Mouse (Mus musculus) induced T-regulatory cell, adult 2 months (primary cell): Measurements from ENCODE around the gene Rpl15.
A peak's percentile ranks its signal among the peaks of the same experiment; 100 is the strongest.

Source experiments
- DNase-seq: peaks from one replicate; pipeline ENCODE4 v3.0.0-alpha.2; 2012; ENCODE audit warnings: low read depth

Rpl15 gene

GRCm38 (mm10) chr14:18270529-18271441, at the start of gene Rpl15, which contains the start of gene Nkiras1:
Gene Rpl15, minus strand, starts transcription at chr14:18271391.
Gene Nkiras1, plus strand, starts transcription at chr14:18271136.
- DNase-seq = peak; percentile 98

DNA sequence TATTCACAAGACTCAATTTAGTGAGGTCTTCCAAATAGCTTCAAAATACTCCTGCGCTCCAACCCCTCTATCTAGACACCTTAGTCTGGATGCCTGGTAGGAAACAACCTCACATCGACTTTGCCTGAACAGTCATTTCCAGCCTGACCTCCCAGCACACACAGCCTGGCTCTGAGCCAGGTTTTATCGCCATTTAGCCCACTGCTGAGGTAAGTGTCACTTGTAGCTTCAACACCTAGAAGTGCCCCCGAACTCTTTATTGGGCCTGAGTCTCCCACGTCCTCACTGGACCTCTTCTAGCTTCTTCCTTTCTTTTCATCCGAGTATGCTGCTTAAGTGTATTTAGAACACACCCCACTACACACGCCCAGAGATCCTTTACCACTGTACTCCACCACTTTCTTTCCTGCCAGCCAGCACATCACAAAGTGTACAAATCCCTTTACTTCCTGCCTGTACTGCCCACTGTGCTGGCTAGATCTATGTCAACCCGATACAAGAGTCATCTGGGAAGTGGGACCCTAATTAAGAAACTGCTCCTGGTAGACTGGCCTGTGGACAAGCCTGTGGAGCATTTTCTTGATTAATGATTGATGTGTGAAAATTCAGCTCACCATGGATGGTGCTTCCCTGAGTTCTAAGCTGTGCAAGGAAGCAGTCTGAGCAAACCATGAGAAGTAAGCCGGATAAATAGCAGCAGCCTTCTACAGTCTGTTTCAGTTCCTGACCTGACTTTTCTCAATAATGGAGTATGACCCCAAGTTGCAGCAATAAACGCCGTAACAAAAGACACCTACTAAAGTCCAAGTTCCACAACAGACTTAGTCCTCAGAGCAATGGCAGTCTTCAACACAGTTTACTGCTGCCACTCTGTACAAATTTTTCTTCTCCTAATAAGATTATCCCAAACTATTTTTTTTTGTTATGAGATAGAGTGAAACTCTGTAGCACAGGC, 46.5 kb upstream of the Rpl15 start:
- DNase-seq = no peak

DNA sequence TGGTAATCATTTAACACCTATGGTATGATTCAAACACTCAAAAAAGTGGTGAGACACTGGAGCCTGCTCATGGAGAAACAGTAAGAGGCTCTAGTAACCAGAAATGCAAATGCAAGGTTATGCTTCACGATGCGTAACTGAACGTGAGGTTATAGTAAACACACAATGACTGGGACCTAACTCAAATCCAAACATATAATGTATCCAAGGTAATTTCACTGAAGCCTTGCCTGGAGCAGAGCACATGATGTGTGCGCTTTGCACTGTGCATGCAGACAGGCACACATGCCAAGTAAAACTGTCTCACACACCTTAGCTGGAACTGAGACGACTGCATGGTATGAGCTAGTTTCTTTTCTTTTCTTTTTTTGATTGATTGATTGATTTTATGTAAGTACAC, 33.0 kb upstream of the Rpl15 start:
- no peak for DNase-seq

DNA sequence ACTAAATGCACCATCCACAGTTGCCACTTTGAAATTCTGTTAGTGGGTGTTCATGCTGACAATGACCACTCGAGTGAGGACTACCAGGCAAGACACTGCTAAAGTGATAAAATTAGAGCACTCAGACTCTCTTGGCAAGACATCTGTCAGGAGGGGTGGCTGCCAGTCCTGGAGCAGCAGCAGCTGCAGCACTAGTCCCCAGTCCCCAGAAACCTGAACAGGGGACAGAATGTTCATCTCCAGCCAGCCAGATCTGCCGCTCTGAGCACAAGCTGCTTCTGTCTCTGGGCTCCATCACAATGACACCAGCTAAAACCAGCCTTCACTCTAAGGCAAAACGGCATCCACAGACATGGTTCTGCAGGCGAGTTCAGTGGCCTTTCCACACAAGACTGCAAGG, 32.1 kb upstream of the Rpl15 start:
- no peak for DNase-seq

GRCm38 (mm10) chr14:18302750-18303149, 31.6 kb upstream of the Rpl15 start:
- no peak for DNase-seq

DNA sequence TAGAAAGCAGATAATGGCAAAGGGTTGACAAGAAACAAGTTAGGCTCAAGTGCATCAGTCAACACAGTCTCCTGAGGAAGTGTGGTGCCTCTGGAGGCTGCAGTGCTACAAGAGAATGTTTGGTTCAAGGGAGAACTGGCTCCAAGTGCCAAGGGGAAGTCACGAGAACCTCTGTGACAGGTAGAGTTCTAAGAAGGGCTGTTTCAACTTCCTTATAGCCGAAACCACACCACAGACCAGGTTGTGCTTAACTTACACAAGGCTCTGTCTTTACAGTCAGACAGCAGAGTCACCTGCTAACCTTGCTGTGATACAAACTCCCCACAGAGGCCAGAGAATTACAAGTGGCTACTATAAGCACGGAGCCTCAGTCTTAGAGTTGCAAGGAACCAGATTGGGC, 30.4 kb upstream of the Rpl15 start:
- DNase-seq = no peak

DNA sequence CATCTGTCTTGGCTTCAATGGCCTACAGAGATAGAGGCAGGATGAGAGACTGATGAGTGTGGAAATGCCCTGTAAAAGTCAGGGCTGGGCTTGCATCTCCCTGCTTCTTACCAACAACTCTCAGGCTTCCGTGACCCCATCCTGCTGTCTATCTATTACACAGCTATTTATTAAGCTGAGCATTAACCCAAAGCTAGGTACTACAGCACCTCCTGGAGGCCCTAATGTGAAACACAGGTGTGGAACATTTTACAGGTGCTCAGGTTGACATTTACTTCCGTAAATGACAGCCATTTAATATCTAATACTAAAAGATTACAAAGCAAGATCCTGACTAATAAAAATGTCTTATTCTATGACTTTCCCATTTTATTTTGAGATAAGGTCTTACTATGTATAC, 29.5 kb upstream of the Rpl15 start:
- DNase-seq = peak; percentile 47

DNA sequence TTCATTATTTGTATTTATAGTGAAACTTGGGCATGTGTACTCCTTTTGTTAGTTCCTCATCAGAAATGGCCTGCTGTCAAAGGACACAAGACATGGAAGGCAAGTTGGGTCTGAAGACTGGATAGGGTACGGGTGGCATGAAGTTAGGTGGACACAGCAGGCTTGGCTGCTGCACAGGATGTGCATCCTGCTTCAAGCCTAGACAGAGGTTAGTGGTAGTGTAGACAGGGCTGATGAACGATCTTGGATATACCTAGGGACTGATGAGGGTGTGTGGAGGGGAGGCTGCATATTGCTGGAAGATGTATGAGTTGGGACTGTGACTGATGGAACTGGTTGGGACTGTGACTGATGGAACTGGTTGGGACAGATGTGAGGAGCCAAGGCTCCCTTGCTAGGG, 27.7 kb upstream of the Rpl15 start:
- no peak for DNase-seq

DNA sequence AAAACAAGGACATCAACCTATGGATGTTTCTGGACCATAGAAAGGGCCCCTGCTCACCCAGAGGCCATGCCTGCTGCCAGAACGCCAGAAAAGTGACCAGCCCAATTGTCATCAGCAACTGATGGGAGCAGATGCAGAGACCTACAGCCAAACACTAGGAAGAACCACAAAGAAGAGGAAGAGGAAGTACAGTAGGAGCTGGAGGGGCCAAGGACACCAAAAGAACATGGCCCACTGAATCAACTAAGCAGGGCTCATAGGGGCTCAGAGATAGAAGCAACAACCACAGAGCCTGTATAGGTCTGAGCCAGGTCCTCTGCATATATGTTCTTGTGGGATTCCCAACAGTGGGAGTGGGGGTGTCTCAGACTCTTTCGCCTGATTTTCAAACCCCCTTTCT, 26.2 kb upstream of the Rpl15 start:
- no peak for DNase-seq

DNA sequence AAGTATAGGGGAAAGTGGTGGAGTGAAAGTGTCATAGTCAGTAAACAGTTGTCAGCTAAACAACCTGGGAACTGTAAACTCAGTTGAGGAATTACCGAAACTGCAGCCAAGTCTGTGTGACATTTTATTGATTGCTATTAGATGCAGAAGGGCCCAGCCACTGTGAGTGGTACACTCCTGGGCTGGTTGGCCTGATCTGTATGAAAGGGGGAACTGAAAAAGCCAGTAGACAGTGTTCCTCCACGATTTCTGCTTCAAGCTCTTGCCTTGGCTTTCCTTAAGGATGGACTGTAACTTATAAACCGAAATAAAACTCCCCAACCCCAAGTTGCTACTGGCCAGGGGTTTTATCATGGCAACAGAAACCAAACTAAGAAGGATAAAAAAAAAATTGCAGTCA, 21.4 kb upstream of the Rpl15 start:
- DNase-seq = no peak

DNA sequence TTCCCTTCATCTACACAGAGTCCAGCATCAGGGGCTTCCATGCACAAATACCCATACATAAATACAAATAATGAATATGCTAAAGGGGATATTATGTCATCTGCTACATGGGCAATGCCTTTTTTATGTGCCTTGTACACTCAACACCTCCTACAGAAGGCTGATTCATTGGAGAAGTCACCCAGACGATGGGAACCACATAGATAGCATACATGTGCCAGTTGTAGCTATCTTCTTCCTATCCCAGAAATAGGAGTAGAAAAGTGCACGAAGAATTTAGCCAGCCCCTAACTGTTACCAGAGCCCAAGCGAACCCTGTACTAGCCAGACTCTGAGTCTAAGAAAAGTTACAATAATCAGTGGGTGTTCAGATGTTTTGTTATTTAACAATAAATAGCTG, 20.9 kb upstream of the Rpl15 start:
- no peak for DNase-seq

- no peak for DNase-seq
Measured at GRCm38 (mm10) chr14:18287391-18287790, 16.2 kb upstream of the Rpl15 start.

- DNase-seq = no peak
Measured at GRCm38 (mm10) chr14:18286441-18286840, 15.2 kb upstream of the Rpl15 start.

GRCm38 (mm10) chr14:18285476-18285875, 14.3 kb upstream of the Rpl15 start:
- DNase-seq = no peak

GRCm38 (mm10) chr14:18284581-18284980, 13.4 kb upstream of the Rpl15 start:
- peak; percentile 62 for DNase-seq

- no peak for DNase-seq
Measured at GRCm38 (mm10) chr14:18280375-18280774, 9.2 kb upstream of the Rpl15 start.

- no peak for DNase-seq
Measured at GRCm38 (mm10) chr14:18274526-18274925, 3.3 kb upstream of the Rpl15 start.

DNA sequence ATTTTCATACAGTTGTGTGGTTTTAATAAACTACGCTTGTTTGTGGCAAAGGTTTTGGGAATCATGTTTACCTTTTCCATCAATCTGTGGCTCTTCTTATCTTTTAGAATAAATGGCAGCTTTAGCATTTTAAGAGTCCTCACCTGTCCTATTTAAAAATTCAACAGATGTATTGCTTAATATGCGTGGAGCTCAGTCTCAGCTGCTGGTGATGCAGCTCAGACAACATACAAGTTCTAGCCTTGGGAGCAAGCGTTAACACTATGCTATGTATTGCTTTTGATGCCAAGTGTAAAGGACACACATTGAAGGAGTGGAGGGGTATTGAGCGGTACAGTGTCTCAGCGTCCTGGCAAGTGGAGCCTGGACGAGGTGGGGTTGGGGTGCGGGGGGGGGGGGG, 475 bp upstream of the Rpl15 start:
- no peak for DNase-seq

- DNase-seq = peak; percentile 31
Measured at GRCm38 (mm10) chr14:18269947-18270528, 1.2 kb downstream of the Rpl15 start.

DNA sequence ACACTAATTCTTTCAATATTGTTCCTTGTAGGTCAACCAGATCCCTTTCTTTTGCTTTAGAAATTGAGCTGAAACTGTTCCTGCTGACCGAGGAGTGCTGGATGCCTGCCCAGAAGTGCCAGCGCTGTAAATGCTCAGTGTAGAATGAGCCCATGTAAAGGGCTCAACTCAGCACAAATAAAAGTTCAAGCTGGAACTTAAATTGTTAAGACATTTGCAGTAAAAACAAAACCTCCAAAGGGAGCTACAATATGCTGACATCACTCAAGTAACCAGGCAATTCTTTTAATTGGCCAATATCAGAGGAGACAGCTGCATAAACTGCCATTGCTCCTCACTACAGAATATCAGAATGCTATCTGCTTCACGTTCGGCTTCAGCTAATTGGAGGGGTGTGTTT, 7.8 kb downstream of the Rpl15 start:
- no peak for DNase-seq

DNA sequence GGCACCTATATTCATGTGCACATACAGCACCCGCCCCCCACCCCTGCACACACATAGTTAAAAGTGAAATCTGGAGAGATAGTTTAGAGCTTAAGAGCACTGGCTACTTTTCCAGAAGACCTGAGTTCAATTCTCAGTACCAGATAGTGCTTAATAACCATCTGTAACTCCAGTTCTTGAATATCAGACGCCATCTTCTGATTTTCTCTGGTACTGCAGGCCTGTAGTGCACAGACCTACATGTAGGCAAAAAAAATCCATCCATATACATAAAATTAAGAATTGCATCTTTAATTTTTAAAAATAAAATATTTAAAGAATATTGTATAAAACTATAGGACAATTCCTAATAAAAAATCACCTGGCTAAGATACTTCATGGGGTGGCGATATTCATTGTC, 10.0 kb downstream of the Rpl15 start:
- DNase-seq = peak; percentile 39

- no peak for DNase-seq
Measured at GRCm38 (mm10) chr14:18242638-18243130, 28.5 kb downstream of the Rpl15 start.
